Mouse (Mus musculus) CH12F3 (cell line): ENCODE measurements around the gene Uvrag.

Experiments
- in situ Hi-C: fragments of 300-500 bp; cut with MboI; formaldehyde crosslinking; loops from 2 replicates; pipeline ENCODE4 v1.14.3; 2020; ENCODE audit warnings: low sequenced_read_pairs

Gene Uvrag

GRCm38 (mm10) chr7:99166159-99166558, 25.2 kb upstream of the Uvrag start:
- in situ Hi-C loops: no loop called here

GRCm38 (mm10) chr7:99164873-99165410, 24.0 kb upstream of the Uvrag start:
- in situ Hi-C loops: no loop called here

DNA sequence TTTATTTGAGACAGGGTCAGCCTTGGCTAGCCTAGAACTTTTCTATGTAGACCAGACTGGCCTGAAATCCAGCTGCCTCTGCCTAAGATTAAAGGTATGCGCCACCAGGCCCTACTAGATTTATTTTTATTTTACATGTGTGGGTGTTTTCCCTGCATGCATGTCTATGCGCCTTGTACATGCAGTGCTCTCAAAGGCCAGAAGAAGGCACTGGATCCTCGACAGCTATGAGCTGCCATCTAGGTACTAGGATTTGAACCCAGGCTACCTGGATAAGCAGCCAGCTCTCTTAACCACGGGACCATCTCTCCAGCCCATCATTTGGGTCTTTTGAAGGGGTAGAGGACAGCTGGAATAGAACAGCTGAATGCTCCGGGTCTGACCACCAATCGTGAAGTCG, 21.5 kb upstream of the Uvrag start:
- in situ Hi-C loops: no loop called here

GRCm38 (mm10) chr7:99161961-99162360, 21.0 kb upstream of the Uvrag start:
- in situ Hi-C loops: no loop called here

GRCm38 (mm10) chr7:99161529-99161928, 20.6 kb upstream of the Uvrag start:
- in situ Hi-C loops: no loop called here

- in situ Hi-C loops: no loop called here
These were observed 20.1 kb upstream of the Uvrag start for GRCm38 (mm10) chr7:99160995-99161394.

DNA sequence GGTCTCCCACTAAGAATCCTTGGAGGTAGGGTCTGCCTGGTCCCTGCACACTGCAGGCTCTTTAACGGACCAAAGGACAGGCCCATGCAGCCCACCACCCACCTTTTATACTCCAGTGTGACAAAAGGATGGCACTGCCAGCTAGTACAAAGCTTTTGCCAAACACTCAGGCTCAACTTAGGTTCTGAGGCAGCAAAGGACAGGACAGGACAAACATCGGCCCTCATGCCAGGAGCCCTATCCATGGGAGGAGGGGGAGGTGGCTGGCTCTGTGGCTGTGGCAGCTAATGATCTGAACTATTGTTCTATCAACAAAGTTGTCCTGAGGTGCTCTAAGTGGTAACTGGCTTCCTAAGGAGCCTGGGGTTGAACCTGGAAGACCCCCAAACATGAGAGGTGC, 18.5 kb upstream of the Uvrag start:
- in situ Hi-C loops: no loop called here

- in situ Hi-C loops: no loop called here
These were observed 18.0 kb upstream of the Uvrag start for GRCm38 (mm10) chr7:99158904-99159303.

DNA sequence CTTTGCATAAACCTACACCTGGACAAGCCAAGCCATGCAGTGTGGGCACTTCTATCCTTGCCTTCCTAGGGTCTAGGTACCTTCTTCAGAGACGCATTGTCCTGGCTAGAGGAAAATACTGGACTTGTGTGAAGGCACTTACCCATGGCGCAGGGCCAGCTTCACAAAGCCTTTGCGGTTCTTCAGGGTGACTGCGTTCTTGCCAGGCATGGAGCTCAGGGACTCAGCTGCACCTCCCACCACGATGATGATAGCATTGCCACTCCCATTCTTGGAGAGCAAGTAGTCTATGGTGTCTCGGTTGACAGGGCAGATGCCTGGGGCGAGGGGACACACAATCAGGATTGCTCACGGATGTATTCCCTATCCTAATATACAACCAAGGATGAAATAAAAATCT, 17.1 kb upstream of the Uvrag start:
- in situ Hi-C loops: no loop called here

GRCm38 (mm10) chr7:99156737-99157136, 15.8 kb upstream of the Uvrag start:
- in situ Hi-C loops: no loop called here

DNA sequence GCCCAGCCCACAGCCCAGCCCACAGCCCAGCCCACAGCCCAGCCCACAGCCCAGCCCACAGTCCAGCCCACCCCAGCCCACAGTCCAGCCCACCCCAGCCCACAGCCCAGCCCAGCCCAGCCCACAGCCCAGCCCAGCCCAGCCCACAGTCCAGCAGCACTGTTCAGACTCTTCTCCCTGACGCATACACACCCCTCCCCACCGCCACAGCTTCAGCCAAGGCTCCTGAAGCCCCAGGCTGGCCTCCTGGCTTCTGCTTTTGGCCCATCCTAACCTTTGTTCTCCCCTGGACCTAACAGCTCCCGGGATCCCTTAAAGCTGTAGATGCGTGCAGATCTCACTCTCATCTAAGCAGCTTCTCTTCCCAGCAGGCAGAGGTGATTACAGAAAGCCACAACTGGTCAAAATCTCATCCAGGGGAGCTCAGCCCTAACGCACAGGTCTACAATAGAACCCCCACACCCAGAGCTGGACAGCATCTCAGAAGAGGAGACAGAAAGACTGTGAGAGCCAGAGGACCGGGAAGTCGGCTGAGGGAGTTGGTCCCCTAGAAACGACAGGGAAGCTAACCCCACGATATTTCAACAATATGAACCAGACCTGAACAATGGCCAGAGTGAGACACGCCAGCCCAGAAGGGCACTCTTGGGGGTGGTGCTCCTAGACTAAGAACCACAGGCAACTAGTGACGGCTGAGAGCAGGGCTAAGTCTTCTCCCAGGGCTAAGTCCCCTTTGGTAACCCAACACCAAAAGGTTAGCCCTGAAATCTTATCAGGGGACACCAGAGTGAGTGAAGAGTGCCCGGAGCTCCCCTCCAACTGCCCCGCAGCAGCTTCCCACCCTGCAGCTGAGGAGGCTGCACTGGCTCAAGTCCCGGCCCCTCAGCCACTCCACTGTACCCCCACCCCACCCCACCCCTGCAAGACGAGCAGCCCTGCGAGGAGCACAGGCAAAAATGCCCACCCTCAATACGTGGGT, 14.7 kb upstream of the Uvrag start:
- in situ Hi-C loops: no loop called here

DNA sequence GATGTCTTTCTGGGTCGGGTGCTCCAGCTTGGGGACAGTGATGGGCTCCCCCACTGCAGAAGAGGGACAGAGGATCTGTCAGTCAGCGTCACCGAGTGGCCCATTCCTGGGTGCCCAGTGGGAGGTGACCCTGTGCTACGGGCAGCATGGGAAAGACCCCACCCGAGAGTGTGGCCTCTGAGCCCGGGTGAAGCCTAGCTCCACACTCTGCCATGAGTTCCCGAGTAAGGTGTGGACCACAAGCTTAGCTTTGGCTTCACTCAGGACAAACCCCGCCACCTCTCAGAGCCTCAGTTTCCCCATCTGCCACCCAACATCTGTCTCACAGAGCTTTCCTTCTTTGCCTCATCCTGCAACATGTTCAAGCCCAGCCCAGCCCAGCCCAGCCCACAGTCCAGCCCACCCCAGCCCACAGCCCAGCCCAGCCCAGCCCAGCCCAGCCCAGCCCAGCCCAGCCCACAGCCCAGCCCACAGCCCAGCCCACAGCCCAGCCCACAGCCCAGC, 13.8 kb upstream of the Uvrag start:
- in situ Hi-C loops: no loop called here

DNA sequence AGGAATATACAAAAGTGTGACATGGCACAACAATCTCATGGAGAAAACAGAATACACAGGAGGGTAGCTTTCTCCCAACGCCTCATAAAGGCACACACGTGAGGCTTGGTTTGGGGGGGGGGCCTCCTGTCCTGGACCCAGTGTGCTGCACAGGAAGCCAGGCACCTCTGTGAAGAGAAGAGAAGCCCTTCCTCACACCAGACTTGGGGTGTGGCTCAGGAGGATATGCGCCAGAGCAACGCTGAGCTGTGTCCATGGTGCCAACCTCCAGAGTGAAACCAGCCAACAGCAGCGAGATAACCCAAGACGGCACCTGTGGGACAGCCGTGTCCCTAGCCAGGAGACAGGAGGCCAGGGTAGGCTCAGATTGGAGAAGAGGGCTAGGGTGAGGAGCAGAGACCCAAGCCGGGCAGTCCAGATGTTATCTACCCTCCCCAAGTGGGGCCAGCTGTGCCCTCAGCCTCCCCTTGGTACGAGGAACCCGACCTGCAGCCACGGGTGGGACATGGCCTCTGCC, 12.8 kb upstream of the Uvrag start:
- in situ Hi-C loops: no loop called here

- in situ Hi-C loops: no loop called here
These were observed 11.8 kb upstream of the Uvrag start for GRCm38 (mm10) chr7:99152756-99153155.

GRCm38 (mm10) chr7:99151342-99151741, 10.4 kb upstream of the Uvrag start:
- in situ Hi-C loops: no loop called here

DNA sequence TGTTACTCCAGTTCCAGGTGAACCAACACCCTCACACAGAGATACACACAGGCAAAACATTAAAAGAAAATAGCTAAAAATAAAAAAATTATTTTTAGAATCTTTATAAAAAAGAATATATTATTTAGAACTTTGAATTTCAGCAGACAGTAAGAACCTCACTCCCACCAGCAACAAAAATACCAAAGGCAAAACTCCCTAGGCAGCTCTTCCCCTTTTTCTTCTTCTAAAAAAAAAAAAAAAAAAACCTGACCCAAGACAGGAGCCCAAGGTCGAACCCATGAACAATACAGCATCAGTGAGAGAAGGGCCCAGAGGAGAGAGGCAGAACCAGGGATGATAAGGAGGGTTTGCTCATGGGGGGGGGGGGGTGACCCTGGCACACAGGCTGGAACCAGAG, 8.1 kb upstream of the Uvrag start:
- in situ Hi-C loops: no loop called here

DNA sequence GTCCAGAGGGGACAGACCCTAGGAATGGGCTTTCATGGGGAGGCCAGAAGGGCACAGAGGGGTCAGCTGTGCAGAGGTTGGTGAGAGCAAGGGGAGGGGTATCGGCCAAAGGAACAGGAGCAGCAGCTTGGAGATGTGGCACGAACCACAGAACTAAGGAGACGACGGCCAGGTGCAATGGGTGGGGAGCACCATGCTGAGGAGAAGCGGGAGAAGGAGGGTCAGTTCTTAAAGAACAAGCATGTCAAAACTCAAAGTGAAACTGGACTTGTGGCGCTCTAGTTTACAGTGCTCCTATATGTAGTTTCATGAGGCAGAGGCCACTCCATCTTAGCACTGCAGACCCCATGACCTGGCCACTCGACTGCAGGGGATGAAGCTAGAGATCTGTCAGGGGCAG, 6.6 kb upstream of the Uvrag start:
- in situ Hi-C loops: no loop called here

GRCm38 (mm10) chr7:99146906-99147305, 6.0 kb upstream of the Uvrag start:
- in situ Hi-C loops: no loop called here

GRCm38 (mm10) chr7:99146011-99146410, 5.1 kb upstream of the Uvrag start:
- in situ Hi-C loops: no loop called here

- in situ Hi-C loops: loop anchor here (5.0 kb wide), 1 partner anchor 37 kb away; no protein-coding TSS in a partner anchor
These were observed 3.7 kb upstream of the Uvrag start for GRCm38 (mm10) chr7:99144616-99145015.

- in situ Hi-C loops: loop anchor here (5.0 kb wide), 1 partner anchor 36 kb away; no protein-coding TSS in a partner anchor
These were observed 2.3 kb upstream of the Uvrag start for GRCm38 (mm10) chr7:99143244-99143643.
